Mouse (Mus musculus): ENCODE measurements around the gene Fam234b. TPM values are rescaled to one million over a fixed set of nuclear protein-coding genes. Genes with fewer than 3 reads are reported as not detected.

The Fam234b gene
- polyA plus RNA-seq, 1 experiment from 2014 or later = 29.7 TPM

- Histone ChIP-seq H3K4me2 (peak overlapping the region; percentile 46), H3K4me1 (peaks cover 21% of the 10 kb centered on the region), H3K27me3 (replicated peaks) (no peaks in the 10 kb centered on the region), H3K4me3 (replicated peaks) (no peak overlapping the region; the same call in 1 of the 2 replicates), H3K27ac (peak overlapping the region; percentile 66), H3K9me3 (no peaks in the 10 kb centered on the region), H3K36me3 (no peaks in the 10 kb centered on the region), H3K9ac (no peak overlapping the region)
- ATAC-seq (ENCODE audit: insufficient read depth, low FRiP score, low read depth) = peak; percentile 81
- 8% methylated on average over 16 of the region's 16 CpGs for WGBS
Measured at GRCm38 (mm10) chr6:135252728-135253077, 54.9 kb downstream of the Fam234b start.

GRCm38 (mm10) chr6:135254153-135254552, 56.4 kb downstream of the Fam234b start, which contains the start of gene Gsg1:
Gene Gsg1 (minus strand): TSS chr6:135254351.
- Histone ChIP-seq H3K27me3 (replicated peaks) (no peaks in the 10 kb centered on the region), H3K4me1 (peaks cover 21% of the 10 kb centered on the region), H3K4me2 (no peak within 1 kb of the TSS), H3K27ac (no peak within 1 kb of the TSS), H3K9me3 (no peaks in the 10 kb centered on the region), H3K9ac (no peak within 1 kb of the TSS), H3K4me3 (replicated peaks) (no peak within 1 kb of the TSS), H3K36me3 (no peaks in the 10 kb centered on the region)
- WGBS = 83% methylated on average over 7 of the region's 7 CpGs
- no peak for ATAC-seq (ENCODE audit: insufficient read depth, low FRiP score, low read depth)

GRCm38 (mm10) chr6:135260435-135260834, 62.7 kb downstream of the Fam234b start:
- no peaks in the 10 kb centered on the region for H3K9me3 ChIP-seq
- ATAC-seq (ENCODE audit: insufficient read depth, low FRiP score, low read depth) = no peak
- no peaks in the 10 kb centered on the region for H3K4me1 ChIP-seq
- H3K27me3 ChIP-seq (replicated peaks) = no peaks in the 10 kb centered on the region
- H3K4me2 ChIP-seq = no peak overlapping the region
- 90% methylated on average over 6 of the region's 6 CpGs for WGBS
- no peak overlapping the region for H3K27ac ChIP-seq
- no peak overlapping the region for H3K9ac ChIP-seq
- H3K4me3 ChIP-seq (replicated peaks) = no peak overlapping the region
- H3K36me3 ChIP-seq = no peaks in the 10 kb centered on the region

GRCm38 (mm10) chr6:135261124-135261523, 63.3 kb downstream of the Fam234b start:
- no peaks in the 10 kb centered on the region for H3K4me1 ChIP-seq
- no peak overlapping the region for H3K4me2 ChIP-seq
- H3K27me3 ChIP-seq (replicated peaks) = no peaks in the 10 kb centered on the region
- H3K4me3 ChIP-seq (replicated peaks) = no peak overlapping the region
- no peaks in the 10 kb centered on the region for H3K36me3 ChIP-seq
- 85% methylated on average over 9 of the region's 9 CpGs for WGBS
- H3K9me3 ChIP-seq = no peaks in the 10 kb centered on the region
- ATAC-seq (ENCODE audit: insufficient read depth, low FRiP score, low read depth) = no peak
- H3K27ac ChIP-seq = no peak overlapping the region
- H3K9ac ChIP-seq = no peak overlapping the region

GRCm38 (mm10) chr6:135262565-135262964, 64.8 kb downstream of the Fam234b start:
- no peak for ATAC-seq (ENCODE audit: insufficient read depth, low FRiP score, low read depth)
- no peak overlapping the region for H3K4me2 ChIP-seq
- H3K27me3 ChIP-seq (replicated peaks) = no peaks in the 10 kb centered on the region
- no peak overlapping the region for H3K4me3 ChIP-seq (replicated peaks)
- 57% methylated on average over 2 of the region's 2 CpGs for WGBS
- no peaks in the 10 kb centered on the region for H3K36me3 ChIP-seq
- no peak overlapping the region for H3K9ac ChIP-seq
- H3K27ac ChIP-seq = no peak overlapping the region
- H3K9me3 ChIP-seq = no peaks in the 10 kb centered on the region
- no peaks in the 10 kb centered on the region for H3K4me1 ChIP-seq

GRCm38 (mm10) chr6:135264136-135264535, 66.4 kb downstream of the Fam234b start:
- Histone ChIP-seq H3K9me3 (no peaks in the 10 kb centered on the region), H3K4me1 (no peaks in the 10 kb centered on the region), H3K27me3 (replicated peaks) (no peaks in the 10 kb centered on the region), H3K27ac (no peak overlapping the region), H3K9ac (no peak overlapping the region), H3K4me3 (replicated peaks) (no peak overlapping the region), H3K4me2 (no peak overlapping the region), H3K36me3 (no peaks in the 10 kb centered on the region)
- 88% methylated on average over 6 of the region's 6 CpGs for WGBS
- ATAC-seq (ENCODE audit: insufficient read depth, low FRiP score, low read depth) = no peak

- Histone ChIP-seq H3K27me3 (replicated peaks) (no peaks in the 10 kb centered on the region), H3K9me3 (no peaks in the 10 kb centered on the region), H3K4me2 (no peak overlapping the region), H3K36me3 (no peaks in the 10 kb centered on the region), H3K4me3 (replicated peaks) (no peak overlapping the region), H3K9ac (no peak overlapping the region), H3K27ac (no peak overlapping the region), H3K4me1 (no peaks in the 10 kb centered on the region)
- no peak for ATAC-seq (ENCODE audit: insufficient read depth, low FRiP score, low read depth)
- 86% methylated on average over 1 of the region's 1 CpGs for WGBS
Measured at GRCm38 (mm10) chr6:135266056-135266455, 68.3 kb downstream of the Fam234b start.

- no peaks in the 10 kb centered on the region for H3K27me3 ChIP-seq (replicated peaks)
- H3K4me2 ChIP-seq = no peak overlapping the region
- no peaks in the 10 kb centered on the region for H3K36me3 ChIP-seq
- no peaks in the 10 kb centered on the region for H3K4me1 ChIP-seq
- no peaks in the 10 kb centered on the region for H3K9me3 ChIP-seq
- no peak overlapping the region for H3K4me3 ChIP-seq (replicated peaks)
- no peak overlapping the region for H3K9ac ChIP-seq
- no peak for ATAC-seq (ENCODE audit: insufficient read depth, low FRiP score, low read depth)
- H3K27ac ChIP-seq = no peak overlapping the region
- WGBS = 58% methylated on average over 3 of the region's 3 CpGs
Measured at GRCm38 (mm10) chr6:135267221-135267620, 69.4 kb downstream of the Fam234b start.

- Histone ChIP-seq H3K4me3 (replicated peaks) (no peak overlapping the region), H3K36me3 (no peaks in the 10 kb centered on the region), H3K4me2 (no peak overlapping the region), H3K4me1 (no peaks in the 10 kb centered on the region), H3K27ac (no peak overlapping the region), H3K27me3 (replicated peaks) (no peaks in the 10 kb centered on the region), H3K9me3 (no peaks in the 10 kb centered on the region), H3K9ac (no peak overlapping the region)
- no peak for ATAC-seq (ENCODE audit: insufficient read depth, low FRiP score, low read depth)
Measured at GRCm38 (mm10) chr6:135268392-135268791, 70.6 kb downstream of the Fam234b start.

- H3K36me3 ChIP-seq = no peaks in the 10 kb centered on the region
- H3K27ac ChIP-seq = no peak overlapping the region
- no peaks in the 10 kb centered on the region for H3K4me1 ChIP-seq
- H3K9ac ChIP-seq = no peak overlapping the region
- ATAC-seq (ENCODE audit: insufficient read depth, low FRiP score, low read depth) = 0 out of 2 replicates have a peak, but pooled peaks have one; percentile 18
- H3K27me3 ChIP-seq (replicated peaks) = no peaks in the 10 kb centered on the region
- no peaks in the 10 kb centered on the region for H3K9me3 ChIP-seq
- no peak overlapping the region for H3K4me3 ChIP-seq (replicated peaks)
- 56% methylated on average over 6 of the region's 6 CpGs for WGBS
- no peak overlapping the region for H3K4me2 ChIP-seq
Measured at GRCm38 (mm10) chr6:135269626-135270025, 71.8 kb downstream of the Fam234b start.

GRCm38 (mm10) chr6:135271761-135272160, 74.0 kb downstream of the Fam234b start:
- Histone ChIP-seq H3K36me3 (no peaks in the 10 kb centered on the region), H3K9me3 (no peaks in the 10 kb centered on the region), H3K9ac (no peak overlapping the region), H3K4me3 (replicated peaks) (no peak overlapping the region), H3K4me2 (no peak overlapping the region), H3K27me3 (replicated peaks) (no peaks in the 10 kb centered on the region), H3K4me1 (no peaks in the 10 kb centered on the region), H3K27ac (no peak overlapping the region)
- 73% methylated on average over 2 of the region's 2 CpGs for WGBS
- no peak for ATAC-seq (ENCODE audit: insufficient read depth, low FRiP score, low read depth)

- Histone ChIP-seq H3K27me3 (replicated peaks) (no peaks in the 10 kb centered on the region), H3K36me3 (no peaks in the 10 kb centered on the region), H3K9ac (no peak overlapping the region), H3K4me1 (no peaks in the 10 kb centered on the region), H3K27ac (no peak overlapping the region), H3K9me3 (no peaks in the 10 kb centered on the region), H3K4me2 (no peak overlapping the region), H3K4me3 (replicated peaks) (no peak overlapping the region)
- no peak for ATAC-seq (ENCODE audit: insufficient read depth, low FRiP score, low read depth)
- WGBS = 78% methylated on average over 6 of the region's 6 CpGs
Measured at GRCm38 (mm10) chr6:135273066-135273465, 75.3 kb downstream of the Fam234b start.

GRCm38 (mm10) chr6:135275231-135275630, 77.5 kb downstream of the Fam234b start:
- WGBS = 74% methylated on average over 4 of the region's 4 CpGs
- no peak overlapping the region for H3K4me2 ChIP-seq
- H3K9ac ChIP-seq = no peak overlapping the region
- H3K27me3 ChIP-seq (replicated peaks) = no peaks in the 10 kb centered on the region
- H3K36me3 ChIP-seq = no peaks in the 10 kb centered on the region
- no peak overlapping the region for H3K27ac ChIP-seq
- H3K4me3 ChIP-seq (replicated peaks) = no peak overlapping the region
- H3K4me1 ChIP-seq = no peaks in the 10 kb centered on the region
- no peaks in the 10 kb centered on the region for H3K9me3 ChIP-seq
- no peak for ATAC-seq (ENCODE audit: insufficient read depth, low FRiP score, low read depth)

All from stomach, embryonic 15.5 days (tissue).